Mouse (Mus musculus): ENCODE measurements at regions not wholly inside any gene's neighbourhood (a gene's known extent, or its start where the extent isn't known, plus 50 kb on each side); places are given as distances from the start of the nearest gene placed in this dataset.

- TF ChIP-seq EP300 (IDR thresholded peaks at IDR 0.05) (no peak), CTCF (IDR thresholded peaks at IDR 0.05) (0 out of 2 replicates have a peak, but pooled peaks have one; percentile 3)
These were observed 173.4 kb upstream of the Eif4g2 start for GRCm38 (mm10) chr7:111256199-111256598.

Measured in lung, postnatal 0 days (tissue).